Mouse (Mus musculus) midbrain, embryonic 11.5 days (tissue): ENCODE results near the gene Plcb1. TPM values are rescaled to one million over a fixed set of nuclear protein-coding genes. Genes with fewer than 3 reads are reported as not detected.

Source experiments
- ATAC-seq: fragments of 200-750 bp; cut with Nextera tagmentation; 2 replicates; pipeline ENCODE4 v1.8.0; 2017; ENCODE audit warnings: moderate TSS enrichment, moderate library complexity; ENCODE audit not compliant: low FRiP score
- DNase-seq: peaks from one replicate; pipeline ENCODE4 v3.0.0; 2015; ENCODE audit warnings: low spot score; ENCODE audit errors: missing footprints
- H3K27ac ChIP-seq: fragments of 300-500 bp; sonication (generic); 2 replicates; pipeline ENCODE4 v1.5.1; 2014; ENCODE audit warnings: low read depth, low read length
- H3K27me3 ChIP-seq: fragments of 300-500 bp; sonication (generic); 2 replicates; pipeline ENCODE4 v1.6.1; 2014; ENCODE audit warnings: mild to moderate bottlenecking, low read length, moderate library complexity, mixed read lengths; ENCODE audit not compliant: control insufficient read depth, insufficient read depth
- H3K36me3 ChIP-seq: fragments of 300-500 bp; sonication (generic); 2 replicates; pipeline ENCODE4 v1.6.1; 2014; ENCODE audit warnings: mild to moderate bottlenecking, low read length, moderate library complexity, mixed read lengths; ENCODE audit not compliant: control insufficient read depth, insufficient read depth
- H3K4me1 ChIP-seq: fragments of 300-500 bp; sonication (generic); 2 replicates; pipeline ENCODE4 v1.6.1; 2014; ENCODE audit warnings: low read length; ENCODE audit not compliant: control insufficient read depth, insufficient read depth
- H3K4me2 ChIP-seq: fragments of 300-500 bp; sonication (generic); 2 replicates; pipeline ENCODE4 v1.6.1; 2014; ENCODE audit warnings: mild to moderate bottlenecking, moderate library complexity
- H3K4me3 ChIP-seq: fragments of 300-500 bp; sonication (generic); 2 replicates; pipeline ENCODE4 v1.5.1; 2014; ENCODE audit warnings: low read depth, low read length
- H3K9ac ChIP-seq: fragments of 300-500 bp; sonication (generic); 2 replicates; pipeline ENCODE4 v1.6.1; 2014; ENCODE audit warnings: low read length
- H3K9me3 ChIP-seq: fragments of 300-500 bp; sonication (generic); 2 replicates; pipeline ENCODE4 v1.6.1; 2016; ENCODE audit warnings: low read length; ENCODE audit not compliant: control insufficient read depth
- WGBS: fragments of 180-500 bp; shearing (Covaris S2); extraction: QIAGEN DNeasy Blood & Tissue Kit; methylation state at CpG from one replicate; pipeline ENCODE4 v1.1.7; 2014; 5-methylcytosine and 5-hydroxymethylcytosine counted together
- polyA plus RNA-seq: library from polyadenylated mRNA; unstranded; fragments of >200 nt; fragmentation: Nextera tagmentation; extraction: Ambion mirVana; gene quantifications from 2 replicates; pipeline ENCODE4 v1.2.1, GENCODE M21; 2014

Plcb1 gene
- polyA plus RNA-seq, 1 experiment from 2014 or later: 6.1 TPM

GRCm38 (mm10) chr2:135283783-135284182 is 497.9 kb downstream of the Plcb1 start:
- Histone ChIP-seq H3K9me3 (no peaks in the 10 kb centered on the region), H3K36me3 (no peaks in the 10 kb centered on the region), H3K27ac (no peak overlapping the region), H3K4me3 (no peak overlapping the region), H3K27me3 (no peaks in the 10 kb centered on the region), H3K4me2 (no peak overlapping the region), H3K4me1 (no peaks in the 10 kb centered on the region), H3K9ac (no peak overlapping the region)
- 77% methylated on average over 3 of the region's 3 CpGs for WGBS
- no peak for ATAC-seq
- DNase-seq: no peak

GRCm38 (mm10) chr2:135296184-135296769 is 510.4 kb downstream of the Plcb1 start:
- Histone ChIP-seq H3K27ac (no peak overlapping the region), H3K36me3 (no peaks in the 10 kb centered on the region), H3K4me1 (peaks cover 3% of the 10 kb centered on the region; the same call in 1 of the 2 replicates), H3K9me3 (no peaks in the 10 kb centered on the region), H3K4me3 (no peak overlapping the region), H3K4me2 (no peak overlapping the region), H3K27me3 (no peaks in the 10 kb centered on the region), H3K9ac (no peak overlapping the region)
- DNase-seq (no peak), ATAC-seq (no peak)
- 90% methylated on average over 8 of the region's 8 CpGs for WGBS

DNA sequence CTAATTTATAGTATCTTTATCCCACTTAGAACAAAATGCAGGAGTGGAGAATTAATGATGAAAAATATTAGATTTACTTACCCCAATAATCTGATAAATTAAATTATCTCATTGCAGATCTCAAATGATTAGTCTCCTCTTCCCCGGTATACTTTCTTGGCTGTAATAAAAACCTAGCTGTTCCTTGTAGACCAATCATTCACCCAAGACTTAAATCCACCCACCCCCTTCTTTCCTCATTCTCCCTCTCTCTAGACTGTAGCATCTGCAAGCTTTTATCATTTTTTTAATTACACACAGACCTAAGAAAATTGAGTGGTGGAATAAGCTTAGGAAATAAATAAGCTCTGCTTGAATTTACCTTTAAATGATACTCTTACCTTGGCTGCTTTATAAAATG is 514.6 kb downstream of the Plcb1 start:
- no peak for ATAC-seq
- H3K9me3 ChIP-seq: no peaks in the 10 kb centered on the region
- no peak overlapping the region for H3K9ac ChIP-seq
- no peak for DNase-seq
- no peak overlapping the region for H3K4me3 ChIP-seq
- WGBS: 97% methylated on average over 1 of the region's 1 CpGs
- H3K27ac ChIP-seq: no peak overlapping the region
- H3K4me1 ChIP-seq: peaks cover 3% of the 10 kb centered on the region; the same call in 1 of the 2 replicates
- no peak overlapping the region for H3K4me2 ChIP-seq
- H3K27me3 ChIP-seq: no peaks in the 10 kb centered on the region
- H3K36me3 ChIP-seq: no peaks in the 10 kb centered on the region

GRCm38 (mm10) chr2:135302483-135302882 is 516.6 kb downstream of the Plcb1 start:
- Histone ChIP-seq H3K27me3 (no peaks in the 10 kb centered on the region), H3K4me1 (peaks cover 5% of the 10 kb centered on the region; the same call in 1 of the 2 replicates), H3K9me3 (no peaks in the 10 kb centered on the region), H3K27ac (no peak overlapping the region), H3K9ac (no peak overlapping the region), H3K4me3 (no peak overlapping the region), H3K36me3 (no peaks in the 10 kb centered on the region), H3K4me2 (no peak overlapping the region)
- ATAC-seq (no peak), DNase-seq (no peak)
- WGBS: 95% methylated on average over 2 of the region's 2 CpGs

- Histone ChIP-seq H3K4me2 (no peak overlapping the region), H3K4me3 (no peak overlapping the region), H3K9ac (no peak overlapping the region), H3K27me3 (no peaks in the 10 kb centered on the region), H3K4me1 (peaks cover 2% of the 10 kb centered on the region; the same call in 1 of the 2 replicates), H3K27ac (no peak overlapping the region), H3K9me3 (no peaks in the 10 kb centered on the region), H3K36me3 (no peaks in the 10 kb centered on the region)
- whole genome bisulfite sequencing: 94% methylated on average over 3 of the region's 3 CpGs
- DNase-seq (no peak), ATAC-seq (no peak)
Observed at GRCm38 (mm10) chr2:135305186-135305585, 519.3 kb downstream of the Plcb1 start.

GRCm38 (mm10) chr2:135305736-135306471 is 520.0 kb downstream of the Plcb1 start:
- DNase-seq: no peak
- no peaks in the 10 kb centered on the region for H3K27me3 ChIP-seq
- no peak overlapping the region for H3K9ac ChIP-seq
- no peak overlapping the region for H3K27ac ChIP-seq
- 49% methylated on average over 7 of the region's 7 CpGs for WGBS
- H3K36me3 ChIP-seq: no peaks in the 10 kb centered on the region
- ATAC-seq: peak; percentile 47; the same call in 1 of the 2 replicates
- peaks cover 2% of the 10 kb centered on the region; the same call in 1 of the 2 replicates for H3K4me1 ChIP-seq
- H3K4me2 ChIP-seq: no peak overlapping the region
- no peaks in the 10 kb centered on the region for H3K9me3 ChIP-seq
- no peak overlapping the region for H3K4me3 ChIP-seq

DNA sequence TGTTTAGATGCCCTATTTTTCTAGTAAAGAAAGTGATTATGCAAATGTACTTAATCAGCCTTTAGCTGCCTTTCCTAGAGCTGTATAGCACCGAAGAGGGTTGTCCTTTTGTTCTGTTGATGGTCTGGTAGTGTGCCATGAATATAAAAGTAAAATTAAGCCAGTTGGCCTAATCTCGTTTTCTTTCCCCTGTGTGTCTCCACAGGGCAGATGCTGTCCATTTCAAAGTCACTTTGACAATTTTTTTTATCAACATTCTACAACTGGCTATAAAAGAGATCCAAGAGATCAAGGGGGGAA is 520.6 kb downstream of the Plcb1 start:
- Histone ChIP-seq H3K27ac (no peak overlapping the region), H3K27me3 (no peaks in the 10 kb centered on the region)
- peak; percentile 27; the same call in 1 of the 2 replicates for ATAC-seq

DNA sequence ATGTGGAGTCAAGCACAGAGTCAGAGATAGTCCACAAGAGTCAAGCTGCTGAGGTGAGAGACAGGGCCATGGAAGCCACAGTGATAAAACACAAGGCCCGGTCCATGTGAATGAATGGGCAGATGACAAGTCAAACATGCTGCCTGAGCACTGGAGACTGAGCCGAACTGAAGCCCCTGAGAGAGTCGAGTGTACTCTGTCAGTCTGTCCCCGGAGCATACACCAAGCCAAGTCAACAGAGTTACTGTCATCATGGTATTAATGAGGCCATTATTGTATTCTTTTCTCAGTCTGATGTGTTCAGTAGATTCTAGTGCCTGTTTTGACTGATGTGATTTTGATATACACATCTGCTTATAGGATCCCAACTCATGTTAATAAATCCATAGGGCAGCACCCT is 521.9 kb downstream of the Plcb1 start:
- Histone ChIP-seq H3K27me3 (no peaks in the 10 kb centered on the region), H3K4me2 (no peak overlapping the region), H3K9me3 (no peaks in the 10 kb centered on the region), H3K4me3 (no peak overlapping the region), H3K27ac (no peak overlapping the region), H3K4me1 (peaks cover 2% of the 10 kb centered on the region; the same call in 1 of the 2 replicates), H3K9ac (no peak overlapping the region), H3K36me3 (no peaks in the 10 kb centered on the region)
- 79% methylated on average over 4 of the region's 4 CpGs for WGBS
- ATAC-seq (0 out of 2 replicates have a peak, but pooled peaks have one; percentile 15), DNase-seq (peak; percentile 77)

More for the DNA sequence above, 520.6 kb downstream of the Plcb1 start:
- Histone ChIP-seq H3K9me3 (no peaks in the 10 kb centered on the region), H3K36me3 (no peaks in the 10 kb centered on the region), H3K4me1 (peaks cover 2% of the 10 kb centered on the region; the same call in 1 of the 2 replicates), H3K4me2 (no peak overlapping the region), H3K4me3 (no peak overlapping the region), H3K9ac (no peak overlapping the region)
- WGBS: 26% methylated on average over 2 of the region's 2 CpGs
- no peak for DNase-seq

GRCm38 (mm10) chr2:135315980-135316379 is 530.1 kb downstream of the Plcb1 start:
- 92% methylated on average over 3 of the region's 3 CpGs for WGBS
- DNase-seq (peak; percentile 17), ATAC-seq (no peak)
- Histone ChIP-seq H3K9me3 (no peaks in the 10 kb centered on the region), H3K27me3 (no peaks in the 10 kb centered on the region), H3K9ac (no peak overlapping the region), H3K4me2 (no peak overlapping the region), H3K27ac (no peak overlapping the region), H3K4me3 (no peak overlapping the region), H3K36me3 (no peaks in the 10 kb centered on the region), H3K4me1 (no peaks in the 10 kb centered on the region)
